Mouse (Mus musculus) intestine, embryonic 14.5 days (tissue): ENCODE results near the gene Gm10382. TPM values are rescaled to one million over a fixed set of nuclear protein-coding genes. Genes with fewer than 3 reads are reported as not detected.
A peak's percentile ranks its signal among the peaks of the same experiment; 100 is the strongest.

Experiments
- ATAC-seq: fragments of 200-750 bp; cut with Nextera tagmentation; replicated peaks from 2 replicates; pipeline ENCODE4 v1.8.0; 2017; ENCODE audit warnings: low read depth, moderate number of reproducible peaks, moderate TSS enrichment, moderate library complexity; ENCODE audit not compliant: low FRiP score, low TSS enrichment
- DNase-seq: peaks from one replicate; pipeline ENCODE4 v3.0.0-alpha.2; 2018; ENCODE audit warnings: low spot score
- H3K27ac ChIP-seq: fragments of 300-500 bp; sonication (generic); 2 replicates; pipeline ENCODE4 v1.5.1; 2014; ENCODE audit warnings: low read depth, mild to moderate bottlenecking, control low read depth
- H3K27me3 ChIP-seq: fragments of 300-500 bp; sonication (generic); replicated peaks from 2 replicates; pipeline ENCODE4 v1.6.1; 2014; ENCODE audit warnings: low read length, control low read depth; ENCODE audit not compliant: control insufficient read depth, insufficient read depth
- H3K36me3 ChIP-seq: fragments of 300-500 bp; sonication (generic); 2 replicates; pipeline ENCODE4 v1.6.1; 2014; ENCODE audit warnings: low read length, control low read depth; ENCODE audit not compliant: control insufficient read depth, insufficient read depth
- H3K4me1 ChIP-seq: fragments of 300-500 bp; sonication (generic); replicated peaks from 2 replicates; pipeline ENCODE4 v1.6.1; 2014; ENCODE audit warnings: low read length, control low read depth, mixed read lengths; ENCODE audit not compliant: control insufficient read depth, insufficient read depth
- H3K4me2 ChIP-seq: fragments of 300-500 bp; sonication (generic); 2 replicates; pipeline ENCODE4 v1.6.1; 2014; ENCODE audit warnings: low read length
- H3K4me3 ChIP-seq: fragments of 300-500 bp; sonication (generic); 2 replicates; pipeline ENCODE4 v1.5.1; 2014; ENCODE audit warnings: low read depth, low read length, control low read depth, mixed read lengths
- H3K9ac ChIP-seq: fragments of 300-500 bp; sonication (generic); 2 replicates; pipeline ENCODE4 v1.6.1; 2014; ENCODE audit warnings: mild to moderate bottlenecking, low read length
- H3K9me3 ChIP-seq: fragments of 300-500 bp; sonication (generic); 2 replicates; pipeline ENCODE4 v1.6.1; 2016; ENCODE audit warnings: low read length, control low read depth; ENCODE audit not compliant: control insufficient read depth
- WGBS: fragments of 180-500 bp; shearing (Covaris S2); extraction: QIAGEN DNeasy Blood & Tissue Kit; methylation state at CpG from one replicate; pipeline ENCODE4 v1.1.7; 2014; 5-methylcytosine and 5-hydroxymethylcytosine counted together
- polyA plus RNA-seq: library from polyadenylated mRNA; unstranded; fragments of >200 nt; fragmentation: Nextera tagmentation; extraction: Ambion mirVana; gene quantifications from 2 replicates; pipeline ENCODE4 v1.2.1, GENCODE M21; 2014

The Gm10382 gene
- 0.15 and 0.30 TPM in 2 replicates for polyA plus RNA-seq

- no peaks in the 10 kb centered on the region for H3K27me3 ChIP-seq
- DNase-seq (peak; percentile 91), ATAC-seq (peak; percentile 22)
- under 1% methylated on average over 41 of the region's 41 CpGs for WGBS
- peak within 1 kb of the TSS; percentile 92 for H3K27ac ChIP-seq
- peak within 1 kb of the TSS; percentile 84 for H3K4me2 ChIP-seq
- H3K4me1 ChIP-seq, result peaks cover 21% of the 10 kb centered on the region
- H3K9me3 ChIP-seq, result no peaks in the 10 kb centered on the region
- peak within 1 kb of the TSS; percentile 99 for H3K4me3 ChIP-seq
- peaks cover 26% of the 10 kb centered on the region for H3K36me3 ChIP-seq
- peak within 1 kb of the TSS; percentile 100 for H3K9ac ChIP-seq
Measured at GRCm38 (mm10) chr5:125389131-125389578, at the start of gene Gm10382. Gene Gm10382, plus strand, starts transcription at chr5:125389322.

- H3K4me3 ChIP-seq, result peak overlapping the region; percentile 86
- ATAC-seq (peak; percentile 1; the same call in 1 of the 2 replicates), DNase-seq (peak; percentile 64)
- H3K36me3 ChIP-seq, result no peaks in the 10 kb centered on the region
- peaks cover 17% of the 10 kb centered on the region for H3K4me1 ChIP-seq
- no peaks in the 10 kb centered on the region for H3K27me3 ChIP-seq
- H3K9ac ChIP-seq, result peak overlapping the region; percentile 67
- no peak overlapping the region; the same call in 1 of the 2 replicates for H3K27ac ChIP-seq
- no peaks in the 10 kb centered on the region for H3K9me3 ChIP-seq
- WGBS, result 5% methylated on average over 25 of the region's 25 CpGs
- H3K4me2 ChIP-seq, result peak overlapping the region; percentile 77
Measured at GRCm38 (mm10) chr5:125339851-125340531, 49.1 kb upstream of the Gm10382 start.

- DNase-seq (peak; percentile 95), ATAC-seq (peak; percentile 89)
- WGBS, result under 1% methylated on average over 34 of the region's 42 CpGs
- H3K9ac ChIP-seq, result peak within 1 kb of the TSS; percentile 67
- H3K9me3 ChIP-seq, result no peaks in the 10 kb centered on the region
- H3K4me3 ChIP-seq, result peak within 1 kb of the TSS; percentile 86
- H3K4me1 ChIP-seq, result peaks cover 17% of the 10 kb centered on the region
- H3K27me3 ChIP-seq, result no peaks in the 10 kb centered on the region
- no peak within 1 kb of the TSS; the same call in 1 of the 2 replicates for H3K27ac ChIP-seq
- no peaks in the 10 kb centered on the region for H3K36me3 ChIP-seq
- H3K4me2 ChIP-seq, result peak within 1 kb of the TSS; percentile 77
Measured at GRCm38 (mm10) chr5:125340547-125341262, 48.4 kb upstream of the Gm10382 start, which contains the start of gene Scarb1. Gene Scarb1, minus strand, starts transcription at chr5:125341094.

- WGBS, result 47% methylated on average over 14 of the region's 14 CpGs
- no peak for DNase-seq
Measured at GRCm38 (mm10) chr5:125341459-125342090, 47.5 kb upstream of the Gm10382 start.

DNA sequence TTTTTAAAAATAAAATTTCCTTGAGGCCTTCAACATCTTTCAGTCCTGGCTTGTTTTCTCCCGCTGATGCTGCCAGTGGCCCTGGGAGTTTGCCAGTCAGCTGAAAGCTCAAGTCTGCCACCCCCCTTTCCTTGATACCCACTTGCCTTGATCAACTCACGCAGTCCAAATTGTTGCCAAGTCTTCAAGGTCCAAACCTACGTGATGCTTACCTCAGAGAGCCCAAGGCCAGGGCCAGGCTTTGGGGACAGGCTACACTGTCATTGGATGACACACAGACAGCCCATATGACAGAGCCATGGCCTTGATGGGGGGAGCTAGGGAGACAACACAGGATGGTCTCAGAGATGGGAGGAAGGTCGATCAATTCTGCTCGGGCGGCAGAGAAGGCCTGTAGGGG, 44.8 kb upstream of the Gm10382 start:
- no peak for DNase-seq
- peaks cover 15% of the 10 kb centered on the region for H3K4me1 ChIP-seq
- no peak overlapping the region for H3K9ac ChIP-seq
- H3K27me3 ChIP-seq, result no peaks in the 10 kb centered on the region
- no peak overlapping the region for H3K27ac ChIP-seq
- H3K9me3 ChIP-seq, result no peaks in the 10 kb centered on the region
- 94% methylated on average over 6 of the region's 6 CpGs for WGBS
- no peak overlapping the region for H3K4me3 ChIP-seq
- ATAC-seq, result no peak
- H3K4me2 ChIP-seq, result no peak overlapping the region
- H3K36me3 ChIP-seq, result no peaks in the 10 kb centered on the region

More at GRCm38 (mm10) chr5:125341459-125342090, 47.5 kb upstream of the Gm10382 start:
- Histone ChIP-seq H3K27me3 (no peaks in the 10 kb centered on the region), H3K27ac (no peak overlapping the region), H3K4me1 (peaks cover 17% of the 10 kb centered on the region), H3K9me3 (no peaks in the 10 kb centered on the region), H3K4me2 (peak overlapping the region; percentile 77), H3K36me3 (no peaks in the 10 kb centered on the region), H3K4me3 (peak overlapping the region; percentile 86), H3K9ac (peak overlapping the region; percentile 67; the same call in 1 of the 2 replicates)
- no peak for ATAC-seq

DNA sequence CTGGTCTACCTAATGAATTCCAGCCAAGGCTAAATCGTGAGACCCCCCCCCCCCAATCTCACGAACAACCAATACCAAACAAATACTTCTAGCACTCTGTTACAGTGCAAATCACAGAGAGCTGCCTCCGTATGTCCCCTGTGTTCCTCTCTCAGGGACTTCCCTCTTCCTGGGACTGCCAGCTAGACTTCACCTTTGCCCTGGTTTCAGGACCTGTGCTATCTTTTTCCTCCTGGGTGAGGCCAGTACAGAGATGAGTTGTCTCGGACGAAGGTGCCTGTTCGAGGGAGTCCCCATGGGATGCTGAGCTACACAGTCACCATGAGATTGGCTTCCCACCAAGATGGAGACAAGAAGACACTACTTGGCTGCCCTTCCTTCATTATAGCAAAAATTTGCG, 41.1 kb upstream of the Gm10382 start:
- ATAC-seq, result no peak
- H3K27me3 ChIP-seq, result no peaks in the 10 kb centered on the region
- H3K4me2 ChIP-seq, result no peak overlapping the region
- no peak overlapping the region for H3K9ac ChIP-seq
- no peaks in the 10 kb centered on the region for H3K9me3 ChIP-seq
- H3K36me3 ChIP-seq, result no peaks in the 10 kb centered on the region
- no peak for DNase-seq
- no peaks in the 10 kb centered on the region for H3K4me1 ChIP-seq
- 68% methylated on average over 7 of the region's 7 CpGs for WGBS
- no peak overlapping the region for H3K4me3 ChIP-seq
- no peak overlapping the region for H3K27ac ChIP-seq

GRCm38 (mm10) chr5:125348487-125348886, 40.6 kb upstream of the Gm10382 start:
- Histone ChIP-seq H3K27ac (no peak overlapping the region), H3K36me3 (no peaks in the 10 kb centered on the region), H3K9me3 (no peaks in the 10 kb centered on the region), H3K4me3 (no peak overlapping the region), H3K27me3 (no peaks in the 10 kb centered on the region), H3K9ac (no peak overlapping the region), H3K4me1 (no peaks in the 10 kb centered on the region), H3K4me2 (no peak overlapping the region)
- DNase-seq (peak; percentile 82), ATAC-seq (no peak)
- 38% methylated on average over 8 of the region's 8 CpGs for WGBS

GRCm38 (mm10) chr5:125349391-125349790, 39.7 kb upstream of the Gm10382 start:
- Histone ChIP-seq H3K4me2 (no peak overlapping the region), H3K27me3 (no peaks in the 10 kb centered on the region), H3K27ac (no peak overlapping the region), H3K4me3 (no peak overlapping the region), H3K36me3 (no peaks in the 10 kb centered on the region), H3K4me1 (no peaks in the 10 kb centered on the region), H3K9ac (no peak overlapping the region), H3K9me3 (no peaks in the 10 kb centered on the region)
- 80% methylated on average over 3 of the region's 3 CpGs for WGBS
- DNase-seq (no peak), ATAC-seq (no peak)
